Mouse (Mus musculus): ENCODE data around the gene Tjp1.

DNA sequence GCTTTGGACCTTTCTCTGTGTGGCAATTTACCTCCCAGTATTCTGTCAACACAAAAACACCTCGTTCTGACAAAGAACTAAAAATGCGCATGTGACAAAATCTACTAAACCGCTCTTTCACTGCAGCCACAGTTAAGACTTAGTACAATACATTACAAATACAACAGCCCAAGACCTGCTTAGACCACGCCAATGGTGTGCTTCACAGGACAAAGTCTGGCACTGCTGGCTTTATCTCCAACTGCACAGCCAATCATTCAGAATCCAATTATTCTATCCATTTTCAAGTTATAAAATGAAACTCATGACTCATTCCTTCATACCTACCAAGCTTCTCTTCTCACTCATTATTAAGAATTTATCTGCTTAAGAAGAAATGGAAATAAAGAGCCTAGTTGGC is 162.0 kb downstream of the Tjp1 start:
- TF ChIP-seq POLR2A (IDR thresholded peaks at IDR 0.05; ENCODE audit: low read depth, low read length): no peak
- TF ChIP-seq ELF1 (IDR thresholded peaks at IDR 0.05; ENCODE audit: low read depth, low read length): no peak
- no peak for TF ChIP-seq KAT2A (IDR thresholded peaks at IDR 0.05; ENCODE audit: insufficient replicate concordance, low read length)
- TF ChIP-seq ETS1 (conservative IDR thresholded peaks at IDR 0.05; ENCODE audit: low read depth, low read length): no peak
- no peak for TF ChIP-seq MYC (IDR thresholded peaks at IDR 0.05; ENCODE audit: low read depth, low read length)
- no peak for TF ChIP-seq EP300 (IDR thresholded peaks at IDR 0.05; ENCODE audit: low read length)
- no peak for TF ChIP-seq CTCF (conservative IDR thresholded peaks at IDR 0.05 in 1 of 2, IDR thresholded peaks at IDR 0.05 in 1 of 2; ENCODE audit: low read depth in 2 of 2, low read length in 2 of 2)
- TF ChIP-seq HCFC1 (IDR thresholded peaks at IDR 0.05; ENCODE audit: low read depth, low read length): no peak
- TF ChIP-seq RAD21 (IDR thresholded peaks at IDR 0.05; ENCODE audit: low read depth, low read length): no peak
- TF ChIP-seq SIN3A (IDR thresholded peaks at IDR 0.05; ENCODE audit: low read length): no peak
- TF ChIP-seq ZC3H11A (IDR thresholded peaks at IDR 0.05; ENCODE audit: low read depth, low read length): no peak
- TF ChIP-seq BHLHE40 (IDR thresholded peaks at IDR 0.05; ENCODE audit: low read depth, low read length): no peak
- no peak for TF ChIP-seq NELFE (IDR thresholded peaks at IDR 0.05; ENCODE audit: low read depth, low read length)
- TF ChIP-seq PAX5 (IDR thresholded peaks at IDR 0.05; ENCODE audit: low read length): no peak
